Mouse (Mus musculus): ENCODE data around the gene Slc7a5. TPM values are rescaled to one million over a fixed set of nuclear protein-coding genes. Genes with fewer than 3 reads are reported as not detected.
A peak's percentile ranks its signal among the peaks of the same experiment; 100 is the strongest.

The Slc7a5 gene
- total RNA-seq, 2 experiments from 2014 or later = 4.2 to 5.7 TPM

DNA sequence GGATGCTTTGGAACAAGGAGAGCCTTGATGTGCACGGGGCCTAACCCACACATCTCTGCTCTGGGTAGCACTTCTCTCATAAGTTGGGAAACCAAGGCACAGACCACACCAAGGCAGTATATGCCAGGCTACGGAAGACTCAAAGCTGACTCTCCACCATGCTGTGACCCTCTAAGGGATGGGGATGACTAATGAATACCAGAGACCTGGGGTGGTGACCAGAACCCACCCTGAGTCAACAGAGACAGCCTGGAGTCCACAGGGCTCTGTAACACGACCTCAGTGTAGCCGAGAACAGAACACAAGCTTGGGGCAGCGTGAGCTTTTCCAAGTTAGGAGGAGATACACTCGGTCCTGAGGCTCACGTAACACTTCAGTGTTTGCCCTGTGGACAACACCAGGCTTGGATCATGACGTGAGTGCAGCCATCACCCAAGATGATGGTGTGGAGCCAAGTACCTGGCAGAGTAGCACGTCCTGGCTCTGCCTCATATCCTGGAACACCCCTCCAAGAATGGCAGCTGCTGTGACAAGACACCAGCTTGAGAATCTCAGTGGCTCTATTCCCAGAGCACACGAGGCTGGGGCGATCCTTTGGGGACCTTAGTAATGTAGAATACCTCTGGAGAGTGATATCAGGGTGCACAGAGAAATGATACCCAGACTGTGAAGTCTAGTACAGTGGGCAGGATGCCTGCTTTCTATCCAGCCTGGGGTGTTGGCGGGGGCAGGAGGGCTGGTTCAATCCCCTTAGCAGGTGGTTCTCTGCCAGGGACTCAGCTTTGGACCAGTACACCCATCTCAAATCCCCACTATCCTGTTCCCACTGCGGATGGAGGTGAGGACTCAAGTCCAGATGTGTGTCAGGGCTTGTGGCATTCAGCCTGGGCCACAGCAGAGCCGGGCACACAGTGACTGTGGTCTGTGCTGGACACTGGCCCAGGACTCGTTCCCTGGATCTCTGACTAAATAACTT lies 17.4 kb downstream of the Slc7a5 start:
- peak; percentile 53 for DNase-seq

GRCm38 (mm10) chr8:121889317-121889716 lies 18.2 kb downstream of the Slc7a5 start:
- intact Hi-C loops (cut with DNase I; ENCODE audit: low total_unique reads) = no loop called here
- no peak for DNase-seq

More for the DNA sequence above, 17.4 kb downstream of the Slc7a5 start:
- intact Hi-C loops (cut with DNase I; ENCODE audit: low total_unique reads) = no loop called here

- DNase-seq = no peak
- intact Hi-C loops (cut with DNase I; ENCODE audit: low total_unique reads) = no loop called here
Observed at GRCm38 (mm10) chr8:121887547-121887946, 19.9 kb downstream of the Slc7a5 start.

- no peak for DNase-seq
- intact Hi-C loops (cut with DNase I; ENCODE audit: low total_unique reads) = no loop called here
Observed at GRCm38 (mm10) chr8:121885433-121885832, 22.1 kb downstream of the Slc7a5 start.

GRCm38 (mm10) chr8:121885001-121885400 lies 22.5 kb downstream of the Slc7a5 start:
- intact Hi-C loops (cut with DNase I; ENCODE audit: low total_unique reads) = no loop called here

DNA sequence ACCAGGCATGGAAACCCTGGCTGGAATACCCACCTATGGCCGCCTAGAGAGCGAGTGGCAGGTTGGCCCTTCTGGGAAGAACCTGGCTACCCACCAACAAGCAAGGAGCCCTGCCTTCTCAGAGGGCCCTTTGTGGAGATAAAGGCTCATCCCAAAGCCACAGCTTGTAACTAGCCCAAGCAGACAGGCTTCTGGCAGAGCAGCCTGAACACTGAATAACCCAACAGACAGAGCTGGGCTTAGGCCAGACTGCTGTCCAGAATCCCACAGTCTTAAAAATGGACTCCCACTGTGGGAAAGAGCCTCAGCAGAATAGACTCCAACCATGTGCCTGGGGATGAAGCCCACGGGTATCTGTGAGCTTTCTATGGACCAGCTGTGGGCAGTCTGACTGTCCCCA lies 23.3 kb downstream of the Slc7a5 start:
- no peak for DNase-seq
- intact Hi-C loops (cut with DNase I; ENCODE audit: low total_unique reads) = no loop called here

More at GRCm38 (mm10) chr8:121885001-121885400, 22.5 kb downstream of the Slc7a5 start:
- no peak for DNase-seq

GRCm38 (mm10) chr8:121881921-121882320 lies 25.6 kb downstream of the Slc7a5 start:
- DNase-seq = no peak

GRCm38 (mm10) chr8:121880818-121881217 lies 26.7 kb downstream of the Slc7a5 start:
- intact Hi-C loops (cut with DNase I; ENCODE audit: low total_unique reads) = no loop called here
- no peak for DNase-seq

More at GRCm38 (mm10) chr8:121881921-121882320, 25.6 kb downstream of the Slc7a5 start:
- intact Hi-C loops (cut with DNase I; ENCODE audit: low total_unique reads) = no loop called here

GRCm38 (mm10) chr8:121879712-121880111 lies 27.8 kb downstream of the Slc7a5 start:
- intact Hi-C loops (cut with DNase I; ENCODE audit: low total_unique reads) = no loop called here
- no peak for DNase-seq

DNA sequence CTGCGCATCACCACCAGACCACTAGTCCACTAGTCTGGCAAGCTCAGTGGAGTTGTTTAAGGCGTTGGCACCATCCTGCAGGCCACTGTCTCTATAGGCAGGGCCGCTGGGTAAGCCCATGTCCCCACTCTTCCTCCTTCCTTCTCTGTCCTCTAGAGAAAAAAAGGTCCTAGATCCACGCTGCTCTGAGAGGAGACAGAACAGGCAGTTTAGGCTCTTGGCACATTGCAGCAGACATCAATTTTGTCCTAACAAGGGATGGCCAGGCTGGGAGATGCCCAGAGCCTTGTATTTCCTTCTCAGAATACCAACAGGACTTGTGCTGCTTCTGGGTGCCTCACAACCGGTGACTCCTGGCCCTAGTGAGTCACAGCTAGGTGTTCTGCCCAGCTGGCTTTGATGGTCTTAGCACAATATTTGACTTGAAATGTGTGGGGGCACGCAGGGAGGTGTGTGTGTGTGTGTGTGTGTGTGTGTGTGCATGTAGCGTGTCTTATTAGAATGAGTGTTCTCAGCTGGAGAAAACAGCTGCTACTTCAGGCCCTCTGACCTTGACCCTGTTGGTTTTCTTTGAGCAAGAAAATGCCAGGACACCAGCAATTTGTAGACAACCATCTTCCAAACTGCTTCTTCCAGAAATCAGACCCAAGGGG lies 29.5 kb downstream of the Slc7a5 start:
- intact Hi-C loops (cut with DNase I; ENCODE audit: low total_unique reads) = no loop called here
- no peak for DNase-seq

DNA sequence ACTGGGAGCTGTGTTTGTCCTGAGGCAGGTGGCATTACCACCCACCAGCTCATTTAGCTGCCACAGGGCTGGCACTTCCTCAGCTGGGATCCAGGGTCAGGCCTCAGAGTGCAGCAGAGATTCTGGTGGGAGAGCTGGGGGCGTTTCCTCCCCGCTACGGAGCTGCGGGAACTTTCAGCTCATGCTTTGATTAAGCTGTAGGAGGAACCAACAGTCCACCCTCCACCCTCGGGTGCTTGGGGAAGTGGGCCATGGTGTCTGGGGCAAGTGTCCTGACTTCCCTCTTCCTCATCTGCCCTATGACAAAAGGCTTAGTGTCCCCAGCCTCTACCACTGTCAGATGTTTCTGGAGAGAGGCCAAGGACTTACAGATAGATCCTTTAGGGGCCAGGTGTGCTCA lies 30.3 kb downstream of the Slc7a5 start:
- intact Hi-C loops (cut with DNase I; ENCODE audit: low total_unique reads) = no loop called here

GRCm38 (mm10) chr8:121875517-121875916 lies 32.0 kb downstream of the Slc7a5 start:
- intact Hi-C loops (cut with DNase I; ENCODE audit: low total_unique reads) = no loop called here

More for the DNA sequence above, 30.3 kb downstream of the Slc7a5 start:
- no peak for DNase-seq

DNA sequence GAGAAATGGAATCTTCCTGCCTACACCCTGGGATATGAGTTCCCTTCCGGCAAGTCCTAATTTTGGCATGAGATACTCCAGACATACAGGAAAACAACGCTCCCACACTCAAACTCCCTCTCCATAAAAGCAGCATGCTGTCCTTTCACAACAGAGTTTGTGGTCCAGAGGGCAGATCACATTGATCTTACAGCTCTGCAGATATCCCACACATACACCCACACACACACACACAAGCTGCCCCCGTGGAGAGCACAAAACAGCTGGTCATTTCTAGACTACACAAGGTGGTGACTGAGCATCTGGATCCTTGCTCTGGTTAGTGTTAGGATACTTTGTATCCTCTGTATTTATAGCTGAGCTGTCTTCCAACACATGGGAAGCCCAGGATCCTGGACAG lies 32.4 kb downstream of the Slc7a5 start:
- intact Hi-C loops (cut with DNase I; ENCODE audit: low total_unique reads) = no loop called here
- no peak for DNase-seq

More at GRCm38 (mm10) chr8:121875517-121875916, 32.0 kb downstream of the Slc7a5 start:
- no peak for DNase-seq

GRCm38 (mm10) chr8:121874031-121874430 lies 33.5 kb downstream of the Slc7a5 start:
- intact Hi-C loops (cut with DNase I; ENCODE audit: low total_unique reads) = no loop called here

GRCm38 (mm10) chr8:121871833-121872440 lies 35.6 kb downstream of the Slc7a5 start:
- no peak for DNase-seq
- intact Hi-C loops (cut with DNase I; ENCODE audit: low total_unique reads) = loop anchor here (2.0 kb wide), 1 partner anchor 39 kb away; no protein-coding TSS in a partner anchor

More at GRCm38 (mm10) chr8:121874031-121874430, 33.5 kb downstream of the Slc7a5 start:
- peak; percentile 77 for DNase-seq

DNA sequence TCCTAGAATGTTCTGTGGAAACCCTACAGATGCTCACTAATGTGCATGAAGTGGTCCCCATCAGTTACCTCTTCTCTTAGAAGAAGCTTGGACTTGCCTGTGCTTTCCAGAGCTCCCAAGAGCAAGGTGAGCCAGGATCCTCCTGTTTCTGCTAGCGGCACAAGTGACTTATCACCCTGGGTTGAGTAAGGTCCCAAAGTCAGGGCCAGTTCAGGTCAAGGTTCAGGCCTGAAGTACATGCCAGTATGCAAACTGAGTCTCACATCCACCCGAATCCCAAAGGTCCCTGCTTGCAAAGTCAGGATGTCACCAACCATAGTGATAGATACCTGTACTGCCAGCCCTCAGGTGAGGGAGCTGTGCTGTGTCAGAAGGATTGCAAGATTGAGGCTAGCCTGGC lies 37.3 kb downstream of the Slc7a5 start:
- intact Hi-C loops (cut with DNase I; ENCODE audit: low total_unique reads) = no loop called here
- no peak for DNase-seq

DNA sequence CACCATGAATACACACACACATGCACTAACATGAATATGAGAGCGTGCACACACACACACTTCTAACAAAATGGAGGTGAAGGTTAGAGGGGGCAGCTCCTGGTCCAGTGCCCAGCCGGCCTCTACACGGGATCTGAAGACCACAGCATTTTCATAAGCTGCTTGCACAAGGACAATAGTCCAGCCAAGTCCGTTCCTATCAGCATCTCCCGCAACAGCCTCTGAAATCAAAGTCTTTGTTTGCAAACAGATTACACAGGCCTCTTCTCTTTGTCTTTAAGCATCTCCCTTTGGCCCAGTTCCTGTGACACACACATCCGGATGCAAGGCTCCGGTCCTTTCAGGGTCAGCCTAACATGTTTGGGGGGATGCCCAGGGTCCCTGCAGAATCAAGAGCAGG lies 38.6 kb downstream of the Slc7a5 start:
- intact Hi-C loops (cut with DNase I; ENCODE audit: low total_unique reads) = no loop called here
- DNase-seq = no peak

- DNase-seq = no peak
- intact Hi-C loops (cut with DNase I; ENCODE audit: low total_unique reads) = no loop called here
Observed at GRCm38 (mm10) chr8:121868196-121868595, 39.3 kb downstream of the Slc7a5 start.

DNA sequence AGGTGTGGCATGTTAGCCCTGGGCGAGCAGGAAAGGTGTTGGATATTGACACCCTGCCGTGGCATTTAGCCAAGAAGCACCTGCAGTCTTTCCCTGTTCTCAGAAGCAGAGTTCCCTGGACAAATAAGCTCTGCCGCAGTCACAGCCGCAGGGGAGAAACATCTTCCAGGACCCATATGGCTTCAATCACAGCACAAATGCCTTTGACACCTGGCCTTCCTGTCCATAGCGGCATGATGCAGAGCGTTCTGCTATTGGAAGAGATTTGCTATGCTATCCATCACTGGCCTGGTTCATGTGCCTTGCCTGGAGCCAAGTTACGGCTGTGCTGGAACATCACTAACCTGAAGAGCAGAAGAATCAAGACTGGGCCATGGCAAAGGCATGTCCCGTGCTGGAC lies 42.1 kb downstream of the Slc7a5 start:
- intact Hi-C loops (cut with DNase I; ENCODE audit: low total_unique reads) = no loop called here
- no peak for DNase-seq

All from gastrocnemius, postnatal 14 days (tissue).